Mouse (Mus musculus) embryonic stem cell, embryonic (primary cell): Measurements from ENCODE around the gene Pld3.

Experiments
- CTCF ChIA-PET, 4 experiments: fragments of 300-600 bp in 2 of 4; fragments of 350-600 bp in 2 of 4; sonication (Branson Sonifier 250); formaldehyde crosslinking; loops; one replicate each; lab custom pipeline; 2022; ENCODE audit warnings: inconsistent platforms in 2 of 4; lab: Charles Lee
- POLR2A ChIA-PET, 4 experiments: fragments of 300-600 bp in 2 of 4; fragments of 350-600 bp in 2 of 4; sonication (Branson Sonifier 250); formaldehyde crosslinking; loops; one replicate each; lab custom pipeline; 2022; ENCODE audit warnings: antibody characterized with exemption in 4 of 4, inconsistent platforms in 1 of 4; lab: Charles Lee

The Pld3 gene

DNA sequence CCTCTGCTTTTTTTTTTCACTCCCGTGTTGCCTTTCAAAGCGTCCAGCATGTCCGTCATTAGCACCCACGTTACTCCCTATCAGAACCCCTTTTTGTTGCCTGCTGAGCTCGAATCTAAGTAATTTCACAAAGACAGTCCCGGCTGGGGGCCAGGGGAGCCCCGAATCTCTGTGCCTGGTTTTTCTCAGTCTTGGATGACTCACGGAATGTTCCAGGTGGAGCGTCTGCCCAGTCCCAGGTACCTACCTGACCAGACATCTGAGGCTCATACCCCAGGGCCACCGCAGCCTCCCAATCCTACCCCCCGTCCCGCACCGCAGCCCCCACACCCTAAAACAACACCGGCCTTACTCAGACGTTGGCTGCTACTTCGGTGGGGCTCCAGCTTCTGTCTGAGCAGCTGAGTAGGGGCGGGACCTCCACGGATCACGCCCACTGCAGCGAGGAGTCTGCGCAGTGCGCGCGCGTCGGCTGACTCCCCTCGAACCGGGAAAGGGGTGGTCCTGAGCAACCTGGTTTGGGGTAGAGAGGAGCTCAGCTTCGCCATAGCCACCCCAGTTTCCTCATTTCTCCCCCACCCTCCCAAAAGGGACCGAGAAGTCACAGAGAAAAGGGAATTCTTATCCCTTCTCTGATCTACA is 10.5 kb downstream of the Pld3 start:
- ChIA-PET POLR2A (interaction anchor here (0.6 to 2.6 kb wide), 30 partner anchors 10 to 318 kb away, joined by 3 to 17 read pairs (median 4); partner anchors contain the start of genes 2310022A10Rik (in 2 of the 4), Akt2 (in 2 of the 4) and Pld3 (in 2 of the 4)), CTCF (interaction anchor here (0.5 to 2.3 kb wide), 11 partner anchors 11 to 103 kb away, joined by 3 to 15 read pairs (median 3); partner anchors contain the start of genes 2310022A10Rik (in 1 of the 4) and Pld3 (in 1 of the 4))

DNA sequence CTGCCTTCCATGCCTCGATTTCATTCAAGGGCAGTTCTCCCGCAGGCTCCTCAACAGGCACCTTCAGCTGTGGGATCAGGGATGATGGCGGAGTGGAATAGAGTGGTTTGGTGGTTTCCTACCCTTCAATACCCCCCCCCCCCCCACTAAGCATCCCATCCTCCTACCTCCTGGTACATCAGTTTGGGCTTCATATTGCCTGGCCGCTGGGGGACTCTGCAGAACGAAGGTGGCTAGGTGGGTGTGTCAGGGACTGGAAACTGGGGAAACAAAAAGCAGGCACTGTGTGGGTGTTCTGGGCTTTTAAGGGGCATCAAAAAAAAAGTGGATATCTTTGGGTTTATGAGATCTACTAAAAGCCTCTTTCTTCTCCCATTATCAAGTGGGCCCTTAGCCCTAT is 11.1 kb downstream of the Pld3 start:
- ChIA-PET CTCF (interaction anchor here in 3 of 4 experiments (0.5 to 2.3 kb wide), 7 partner anchors 15 to 67 kb away, joined by 3 to 15 read pairs (median 4); no protein-coding TSS in a partner anchor), POLR2A (interaction anchor here (0.6 to 2.6 kb wide), 21 partner anchors 10 to 319 kb away, joined by 3 to 17 read pairs (median 5); partner anchors contain the start of genes 2310022A10Rik (in 1 of the 4), Akt2 (in 1 of the 4) and Pld3 (in 1 of the 4))

DNA sequence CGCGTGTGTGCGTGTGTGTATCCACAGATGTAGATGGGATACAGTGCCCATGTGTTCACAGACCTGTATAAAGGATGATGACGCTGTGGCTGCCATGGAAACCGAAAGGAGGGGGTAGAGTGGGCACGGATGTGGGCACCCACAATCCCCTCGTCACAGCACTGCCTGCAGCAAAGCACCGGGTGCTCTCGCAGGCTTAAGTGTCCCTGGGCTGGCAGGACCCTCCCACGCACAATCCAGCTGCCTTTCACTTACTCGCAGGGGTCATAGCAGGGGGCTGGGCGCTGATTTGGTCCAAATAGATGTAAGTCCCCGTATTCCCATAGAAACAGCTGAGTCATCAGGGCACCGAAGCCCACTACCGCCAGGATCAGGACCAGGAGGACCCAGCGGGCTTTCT is 11.6 kb downstream of the Pld3 start:
- ChIA-PET CTCF (interaction anchor here in 2 of 4 experiments (1.2 to 2.3 kb wide), 4 partner anchors 15 to 66 kb away, joined by 3 to 15 read pairs (median 5); partner anchors contain the start of gene Sertad1 (in 1 of the 2)), POLR2A (interaction anchor here in 3 of 4 experiments (0.6 to 2.6 kb wide), 12 partner anchors 12 to 118 kb away, joined by 3 to 17 read pairs (median 4); partner anchors contain the start of genes 2310022A10Rik (in 1 of the 3) and Pld3 (in 1 of the 3))

DNA sequence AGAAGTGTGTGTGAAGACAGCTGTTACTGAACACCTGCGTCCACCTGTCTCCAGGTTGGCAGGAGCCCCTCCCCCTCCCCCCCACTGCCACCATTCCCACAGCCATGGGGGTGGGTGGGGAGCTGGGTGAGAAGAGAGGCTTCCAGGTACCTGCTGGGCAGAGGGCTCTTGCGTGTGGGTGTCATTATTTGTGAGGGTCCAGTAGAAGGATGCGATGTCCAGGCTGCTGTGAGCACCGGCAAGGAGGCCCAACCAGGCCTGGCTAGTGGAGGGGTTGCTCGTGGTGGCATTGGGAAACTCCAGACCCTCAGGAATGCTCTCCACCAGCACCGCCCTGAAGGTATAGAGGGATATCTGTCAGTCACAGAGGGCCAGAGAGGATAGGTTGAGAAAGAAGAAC is 12.1 kb downstream of the Pld3 start:
- ChIA-PET POLR2A (interaction anchor here in 2 of 4 experiments (0.8 to 2.6 kb wide), 5 partner anchors 10 to 33 kb away, joined by 3 to 17 read pairs (median 8); partner anchors contain the start of genes 2310022A10Rik (in 1 of the 2) and Pld3 (in 1 of the 2)), CTCF (interaction anchor here in 1 of 4 experiments (1.4 to 2.3 kb wide), 2 partner anchors 14 to 54 kb away, joined by 3 to 15 read pairs; partner anchors contain the start of gene Sertad1)

DNA sequence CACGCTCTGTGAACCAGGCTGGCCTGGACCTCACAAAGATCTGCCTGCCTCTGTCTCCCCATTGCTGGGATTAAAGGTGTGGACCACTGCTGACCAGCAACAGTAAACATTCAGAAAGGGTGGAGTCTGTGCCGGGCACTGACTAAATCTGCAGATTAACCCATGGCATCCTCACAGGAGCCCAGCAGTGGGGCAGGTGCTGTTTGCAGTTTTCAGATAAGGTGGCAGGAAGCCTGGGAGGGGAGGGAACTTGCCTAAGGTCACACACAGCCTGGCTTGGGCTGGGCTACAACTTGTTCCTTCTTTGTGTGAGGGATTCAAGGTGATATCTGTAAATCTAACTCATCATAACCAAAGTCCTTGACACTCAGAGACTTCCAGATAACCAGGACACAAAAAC is 12.5 kb downstream of the Pld3 start:
- ChIA-PET POLR2A (interaction anchor here in 3 of 4 experiments (0.7 to 4.0 kb wide), 5 partner anchors 10 to 36 kb away, joined by 3 to 36 read pairs (median 8); no protein-coding TSS in a partner anchor), CTCF (interaction anchor here in 2 of 4 experiments (0.6 to 3.7 kb wide), 3 partner anchors 14 to 78 kb away, joined by 3 to 27 read pairs (median 5); partner anchors contain the start of gene Sertad1 (in 1 of the 2))

DNA sequence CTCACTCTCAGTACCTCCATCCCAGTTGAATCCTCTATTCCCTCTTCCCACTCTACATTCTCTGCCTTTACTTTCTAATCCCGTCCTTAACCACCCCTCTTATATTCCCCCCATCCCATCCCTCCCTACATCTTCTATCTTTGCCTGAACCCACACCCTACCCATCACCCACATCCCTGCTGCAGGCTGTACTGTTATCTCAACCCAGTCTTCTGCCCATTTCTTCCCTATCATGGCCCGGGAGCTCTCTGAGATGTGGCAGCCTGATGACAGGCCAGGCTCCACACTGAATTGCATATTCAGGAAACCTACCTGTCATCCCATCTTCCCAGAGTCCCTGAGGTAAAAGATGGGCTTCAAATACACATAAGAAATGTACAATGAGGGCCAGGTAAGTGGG is 14.2 kb downstream of the Pld3 start:
- POLR2A ChIA-PET = interaction anchor here (0.5 to 4.0 kb wide), 19 partner anchors 10 to 1871 kb away, joined by 3 to 36 read pairs (median 4); partner anchors contain the start of genes 2310022A10Rik (in 1 of the 4), BC024978 (in 1 of the 4), Pld3 (in 1 of the 4) and Snrpa (in 1 of the 4)
- CTCF ChIA-PET = interaction anchor here (0.7 to 3.7 kb wide), 7 partner anchors 10 to 846 kb away, joined by 3 to 27 read pairs (median 5); no protein-coding TSS in a partner anchor

DNA sequence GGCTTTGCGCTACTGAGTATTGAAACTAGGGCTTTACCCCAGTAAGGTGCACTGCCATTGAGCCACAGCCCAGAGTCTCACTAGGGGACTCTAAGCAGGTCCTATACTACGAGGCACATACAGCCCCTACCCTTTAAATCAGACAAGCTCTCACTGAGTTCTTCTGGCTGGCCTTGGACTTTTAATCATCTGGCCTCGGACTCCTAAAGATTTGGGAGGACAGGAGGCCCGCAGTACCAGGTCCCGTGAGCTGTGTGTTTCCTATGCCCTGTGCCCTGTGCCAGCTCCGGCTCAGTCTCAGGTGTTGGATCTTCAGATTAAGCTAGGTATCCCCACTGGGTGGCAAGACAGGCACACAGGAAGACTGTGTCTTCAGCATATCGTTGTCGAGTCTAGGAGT is 15.0 kb downstream of the Pld3 start:
- ChIA-PET CTCF (interaction anchor here (0.7 to 3.7 kb wide), 10 partner anchors 9 to 47 kb away, joined by 3 to 27 read pairs (median 6); no protein-coding TSS in a partner anchor), POLR2A (interaction anchor here (0.5 to 4.0 kb wide), 25 partner anchors 9 to 125 kb away, joined by 3 to 36 read pairs (median 4); partner anchors contain the start of genes 2310022A10Rik (in 1 of the 4) and Pld3 (in 1 of the 4))

DNA sequence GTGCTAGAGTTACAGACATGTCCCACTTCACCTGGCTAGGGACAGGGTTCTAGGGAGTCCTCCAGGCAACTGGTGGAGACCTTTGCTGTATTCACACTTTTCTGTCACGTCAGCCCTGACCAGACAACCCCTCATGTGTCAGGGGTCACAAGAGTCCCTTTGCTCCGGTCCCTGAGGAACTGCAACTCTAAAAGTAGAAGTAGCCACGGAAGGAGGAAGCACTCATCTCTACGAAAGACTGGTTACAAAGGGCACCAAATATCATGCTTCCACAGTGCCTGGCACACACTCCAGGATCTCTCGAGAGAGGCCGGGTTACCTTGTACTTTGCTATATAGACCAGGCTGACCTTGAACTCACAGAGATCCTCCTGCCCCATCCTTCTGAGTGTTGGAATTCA is 16.4 kb downstream of the Pld3 start:
- ChIA-PET POLR2A (interaction anchor here in 3 of 4 experiments (0.7 to 4.0 kb wide), 10 partner anchors 9 to 738 kb away, joined by 3 to 36 read pairs (median 6); no protein-coding TSS in a partner anchor), CTCF (interaction anchor here in 3 of 4 experiments (1.0 to 3.5 kb wide), 3 partner anchors 10 to 97 kb away, joined by 4 to 25 read pairs (median 8); no protein-coding TSS in a partner anchor)

DNA sequence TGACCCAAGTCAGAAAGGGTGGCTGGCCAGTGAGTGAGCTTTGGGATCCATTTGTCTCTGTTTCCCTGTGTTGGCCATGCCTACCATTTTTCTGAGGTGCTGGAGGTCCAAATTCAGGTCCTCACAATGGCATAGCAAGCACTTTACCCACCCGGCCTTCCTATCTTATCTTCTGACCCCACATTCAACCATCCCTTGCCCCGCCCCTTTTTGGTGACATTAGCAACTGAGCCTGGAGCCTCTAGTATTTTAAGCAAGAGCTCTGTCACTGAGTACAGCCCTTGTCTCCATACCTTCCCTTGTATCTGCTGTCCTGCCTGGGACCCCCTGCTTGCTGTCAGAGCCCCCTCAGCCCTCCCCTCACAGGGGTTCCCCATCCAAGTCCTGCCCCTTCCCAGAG is 17.6 kb downstream of the Pld3 start:
- ChIA-PET CTCF (interaction anchor here in 3 of 4 experiments (0.6 to 1.3 kb wide), 3 partner anchors 9 to 74 kb away, joined by 4 to 8 read pairs (median 4); no protein-coding TSS in a partner anchor), POLR2A (interaction anchor here in 2 of 4 experiments (0.5 to 1.3 kb wide), 3 partner anchors 9 to 99 kb away, joined by 3 to 4 read pairs (median 3); no protein-coding TSS in a partner anchor)

DNA sequence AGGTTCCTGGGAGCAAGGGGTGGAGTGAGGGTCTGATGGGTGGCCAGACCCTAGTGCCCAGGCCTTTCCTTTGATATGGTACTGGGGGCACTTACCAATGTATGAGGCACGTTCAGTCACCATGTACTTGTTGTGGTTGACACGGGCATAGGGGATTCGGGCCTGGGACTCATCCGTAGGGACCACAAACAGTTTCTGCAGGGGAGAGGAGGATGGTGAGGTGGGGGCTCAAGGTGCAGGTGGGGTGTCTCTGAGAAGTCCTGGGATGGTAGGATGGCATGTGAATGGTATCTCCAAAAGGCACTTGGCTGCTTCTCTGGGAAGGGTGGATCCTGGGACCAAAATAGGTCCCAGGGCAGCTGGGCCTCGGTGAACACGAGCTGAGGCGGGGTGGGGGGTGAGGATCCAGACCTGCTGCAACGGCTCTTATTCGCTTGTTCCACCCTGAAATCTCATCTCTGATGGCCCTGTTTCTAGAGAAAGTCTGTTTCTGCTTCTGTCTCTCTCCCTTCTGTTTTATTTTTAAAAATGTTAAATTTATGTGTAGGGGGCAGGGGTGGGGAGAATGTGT is 20.5 kb downstream of the Pld3 start:
- ChIA-PET CTCF (no interaction called here), POLR2A (interaction anchor here (0.5 to 2.3 kb wide), 9 partner anchors 10 to 48 kb away, joined by 3 to 7 read pairs (median 5); no protein-coding TSS in a partner anchor)

DNA sequence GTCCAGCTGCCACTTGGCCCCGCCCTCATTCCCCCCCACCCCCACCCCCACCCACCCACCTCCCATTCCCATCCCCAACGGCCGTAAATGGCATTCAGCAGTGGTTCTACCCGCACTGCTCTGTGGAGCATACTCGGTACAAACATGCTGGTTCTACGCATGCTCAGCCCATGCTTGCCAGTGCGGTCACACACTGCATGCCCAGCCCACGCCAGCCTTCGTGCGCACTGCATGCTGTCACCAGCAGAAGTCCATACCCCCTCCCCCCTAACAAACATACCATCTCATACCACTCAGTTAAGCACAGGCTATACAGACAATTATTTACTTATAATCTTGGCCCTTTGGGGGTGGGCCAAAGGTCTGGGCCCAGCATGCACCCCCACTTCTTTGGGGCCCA is 21.3 kb downstream of the Pld3 start:
- CTCF ChIA-PET = interaction anchor here in 1 of 4 experiments (1.5 kb wide), 1 partner anchor 23 kb away, joined by 3 read pairs; no protein-coding TSS in a partner anchor
- POLR2A ChIA-PET = interaction anchor here in 3 of 4 experiments (1.0 to 2.3 kb wide), 6 partner anchors 10 to 38 kb away, joined by 3 to 7 read pairs (median 4); no protein-coding TSS in a partner anchor

DNA sequence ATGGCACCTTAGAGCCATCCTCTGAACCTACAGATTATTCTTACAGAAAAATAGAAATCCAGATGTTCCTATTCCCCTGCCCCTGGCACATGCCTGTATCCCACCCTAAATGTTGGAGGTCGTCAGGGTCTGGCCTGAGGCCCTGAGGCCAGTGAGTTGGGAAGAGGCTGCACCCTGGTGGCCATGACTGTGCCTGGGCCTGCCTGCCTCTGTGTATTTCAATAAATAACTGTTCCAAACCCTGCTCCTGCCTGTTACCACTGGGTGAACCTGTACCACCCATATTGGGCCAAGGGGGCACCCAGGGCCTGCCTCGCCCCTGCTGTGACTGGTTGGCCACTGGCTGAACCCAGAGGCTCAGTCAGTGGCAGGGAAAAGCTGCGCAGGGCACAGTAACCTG is 22.1 kb downstream of the Pld3 start:
- CTCF ChIA-PET = interaction anchor here in 2 of 4 experiments (0.6 to 6.3 kb wide), 3 partner anchors 13 to 56 kb away, joined by 3 to 55 read pairs (median 3); no protein-coding TSS in a partner anchor
- POLR2A ChIA-PET = interaction anchor here in 3 of 4 experiments (0.6 to 3.1 kb wide), 8 partner anchors 10 to 44 kb away, joined by 3 to 9 read pairs (median 4); partner anchors contain the start of gene Sertad1 (in 1 of the 3)

DNA sequence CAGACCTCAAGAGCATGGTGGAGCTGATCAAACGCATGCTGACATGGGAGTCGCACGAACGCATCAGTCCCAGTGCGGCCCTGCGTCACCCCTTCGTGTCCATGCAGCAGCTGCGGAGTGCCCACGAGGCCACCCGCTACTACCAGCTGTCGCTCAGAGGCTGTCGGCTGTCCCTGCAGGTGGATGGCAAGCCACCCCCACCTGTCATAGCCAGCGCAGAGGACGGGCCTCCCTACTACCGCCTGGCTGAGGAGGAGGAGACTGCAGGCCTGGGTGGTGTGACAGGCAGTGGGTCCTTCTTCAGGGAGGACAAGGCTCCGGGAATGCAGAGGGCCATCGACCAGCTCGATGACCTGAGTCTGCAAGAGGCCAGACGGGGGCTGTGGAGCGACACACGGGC is 23.9 kb downstream of the Pld3 start:
- CTCF ChIA-PET = interaction anchor here (0.5 to 6.3 kb wide), 17 partner anchors 9 to 244 kb away, joined by 3 to 55 read pairs (median 4); partner anchors contain the start of genes Akt2 (in 1 of the 4) and Ttc9b (in 1 of the 4)
- POLR2A ChIA-PET = interaction anchor here in 3 of 4 experiments (0.7 to 4.5 kb wide), 21 partner anchors 9 to 135 kb away, joined by 3 to 36 read pairs (median 3); partner anchors contain the start of gene Sertad1 (in 1 of the 3)

DNA sequence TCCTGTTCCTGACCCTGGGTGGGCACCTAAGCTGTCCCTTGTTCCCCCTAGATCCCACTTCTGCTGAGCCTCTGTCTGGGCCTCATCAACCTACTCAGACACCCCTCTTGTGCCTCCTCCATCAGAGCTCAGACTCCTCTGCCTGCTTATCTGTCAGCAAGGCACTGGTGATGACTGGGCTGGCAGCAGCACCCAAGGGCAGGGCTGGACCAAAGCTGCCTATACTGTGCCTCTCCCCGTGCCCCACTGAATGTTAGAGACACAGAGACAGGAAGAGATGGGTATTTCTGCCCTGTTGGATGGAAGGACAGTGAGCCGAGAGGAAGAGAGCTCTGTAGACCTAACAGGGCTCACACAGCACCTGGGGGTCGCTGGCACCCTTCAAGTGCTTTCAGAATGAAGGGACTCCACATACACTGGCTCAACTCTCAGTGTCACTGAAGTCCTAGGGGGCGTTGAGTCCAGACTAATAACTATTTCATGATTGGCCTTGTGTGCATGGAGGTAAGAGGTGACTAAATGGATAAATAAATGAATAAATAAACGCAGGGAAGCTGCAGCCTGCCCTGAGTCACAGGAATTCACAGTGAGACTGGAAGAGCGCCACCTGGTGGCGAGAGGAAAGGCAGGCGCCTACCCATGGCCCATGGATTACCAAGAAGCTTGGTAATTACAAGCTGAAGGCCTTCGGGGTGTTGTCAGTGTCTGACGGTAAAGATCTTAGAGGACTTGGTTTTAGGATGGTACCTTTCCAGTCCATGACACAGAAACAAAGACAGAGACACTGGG is 26.8 kb downstream of the Pld3 start:
- CTCF ChIA-PET = interaction anchor here (0.5 to 6.3 kb wide), 155 partner anchors 8 to 1520 kb away, joined by 3 to 55 read pairs (median 4); partner anchors contain the start of genes Sertad1 (in 3 of the 4), Sertad3 (in 2 of the 4), Shkbp1 (in 2 of the 4) and 2310022A10Rik (in 1 of the 4)

DNA sequence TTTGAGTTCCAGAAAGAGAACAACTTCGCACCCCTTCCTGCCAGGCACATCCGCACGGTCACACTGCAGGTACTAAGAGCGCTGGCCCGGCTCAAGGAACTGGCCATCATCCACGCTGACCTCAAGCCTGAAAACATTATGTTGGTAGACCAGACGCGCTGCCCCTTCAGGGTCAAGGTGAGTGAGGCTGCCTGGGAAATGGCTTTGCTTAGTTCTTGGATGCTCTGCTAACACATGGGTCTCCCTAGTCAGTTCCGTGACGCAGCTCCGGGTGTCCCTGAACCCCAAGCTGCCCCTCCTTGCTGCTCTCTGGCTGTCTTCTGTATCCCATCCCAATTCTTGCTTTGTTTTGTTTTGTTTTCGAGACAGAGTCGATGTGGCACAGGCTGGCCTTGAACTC is 29.2 kb downstream of the Pld3 start:
- POLR2A ChIA-PET = interaction anchor here in 2 of 4 experiments (0.9 to 1.3 kb wide), 3 partner anchors 15 to 242 kb away, joined by 3 to 6 read pairs (median 3); no protein-coding TSS in a partner anchor
- CTCF ChIA-PET = interaction anchor here in 2 of 4 experiments (0.5 to 1.5 kb wide), 3 partner anchors 16 to 1967 kb away, joined by 3 to 6 read pairs (median 3); no protein-coding TSS in a partner anchor

More for the DNA sequence above, 26.8 kb downstream of the Pld3 start:
- POLR2A ChIA-PET = interaction anchor here (0.5 to 4.5 kb wide), 38 partner anchors 8 to 231 kb away, joined by 3 to 36 read pairs (median 4); partner anchors contain the start of genes Sertad1 (in 3 of the 4), Akt2 (in 1 of the 4), Sertad3 (in 1 of the 4) and Zfp607b (in 1 of the 4)

DNA sequence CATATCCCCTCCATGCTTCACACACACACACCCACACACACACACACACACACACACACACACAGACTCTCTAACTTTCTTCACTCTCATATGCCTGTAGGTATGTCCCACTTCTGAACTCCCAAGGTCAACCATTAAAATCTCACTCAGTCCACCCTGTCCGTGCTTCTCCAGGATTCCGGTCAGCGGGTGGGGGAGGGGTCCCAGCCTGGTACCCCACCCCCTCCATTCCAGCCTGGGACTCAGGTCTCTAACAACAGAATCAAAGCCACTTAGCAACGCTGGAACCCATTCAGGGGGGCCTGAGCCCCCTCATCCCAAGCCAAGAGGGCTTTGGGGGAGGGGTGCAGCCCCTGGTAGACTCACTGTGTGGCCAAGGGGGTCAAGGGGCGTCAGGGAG is 30.1 kb downstream of the Pld3 start, which contains the start of gene Hipk4:
Gene Hipk4 (plus strand): TSS at position 301 of the 400 bp plus-strand sequence.
- CTCF ChIA-PET = interaction anchor here in 1 of 4 experiments (1.5 kb wide), 1 partner anchor 15 kb away, joined by 6 read pairs; no protein-coding TSS in a partner anchor
- POLR2A ChIA-PET = interaction anchor here in 2 of 4 experiments (0.5 to 1.3 kb wide), 2 partner anchors 14 to 166 kb away, joined by 3 read pairs; no protein-coding TSS in a partner anchor
